Mouse (Mus musculus): ENCODE results near the gene Mnd1.

Mnd1 gene

GRCm38 (mm10) chr3:84157559-84158350, 2.2 kb upstream of the Mnd1 start:
- no peak for DNase-seq

- no peak for DNase-seq
Observed at GRCm38 (mm10) chr3:84157011-84157410, 1.4 kb upstream of the Mnd1 start.

GRCm38 (mm10) chr3:84156105-84156504, 519 bp upstream of the Mnd1 start:
- DNase-seq, result no peak

- DNase-seq, result no peak
Observed at GRCm38 (mm10) chr3:84155146-84155545, 440 bp downstream of the Mnd1 start.

- no peak for DNase-seq
Observed at GRCm38 (mm10) chr3:84154721-84155141, 855 bp downstream of the Mnd1 start.

- DNase-seq, result no peak
Observed at GRCm38 (mm10) chr3:84149831-84150230, 5.8 kb downstream of the Mnd1 start.

GRCm38 (mm10) chr3:84140947-84141346, 14.6 kb downstream of the Mnd1 start:
- DNase-seq, result no peak

GRCm38 (mm10) chr3:84136509-84136908, 19.1 kb downstream of the Mnd1 start:
- DNase-seq, result no peak

- no peak for DNase-seq
Observed at GRCm38 (mm10) chr3:84135933-84136332, 19.7 kb downstream of the Mnd1 start.

- DNase-seq, result peak; percentile 37 to 54
Observed at GRCm38 (mm10) chr3:84135387-84135786, 20.2 kb downstream of the Mnd1 start.

GRCm38 (mm10) chr3:84131369-84131768, 24.2 kb downstream of the Mnd1 start:
- no peak for DNase-seq

GRCm38 (mm10) chr3:84130776-84131175, 24.8 kb downstream of the Mnd1 start:
- no peak for DNase-seq

GRCm38 (mm10) chr3:84128871-84129870, 26.4 kb downstream of the Mnd1 start:
- no peak for DNase-seq

- DNase-seq, result no peak
Observed at GRCm38 (mm10) chr3:84127431-84127830, 28.2 kb downstream of the Mnd1 start.

GRCm38 (mm10) chr3:84126721-84127120, 28.9 kb downstream of the Mnd1 start:
- DNase-seq, result no peak

GRCm38 (mm10) chr3:84125704-84126289, 29.8 kb downstream of the Mnd1 start:
- DNase-seq, result no peak

- DNase-seq, result peak in 1 of 2 experiments; percentile 48
Observed at GRCm38 (mm10) chr3:84123461-84123860, 32.1 kb downstream of the Mnd1 start.

GRCm38 (mm10) chr3:84118718-84119117, 36.9 kb downstream of the Mnd1 start:
- DNase-seq, result no peak

GRCm38 (mm10) chr3:84118178-84118577, 37.4 kb downstream of the Mnd1 start:
- no peak for DNase-seq

- DNase-seq, result no peak
Observed at GRCm38 (mm10) chr3:84108614-84109013, 47.0 kb downstream of the Mnd1 start.

- peak; percentile 17 to 64 for DNase-seq
Observed at GRCm38 (mm10) chr3:84106106-84106505, 49.5 kb downstream of the Mnd1 start.

- DNase-seq, result no peak
Observed at GRCm38 (mm10) chr3:84103536-84103935, 52.0 kb downstream of the Mnd1 start.

GRCm38 (mm10) chr3:84092875-84093274, 62.7 kb downstream of the Mnd1 start:
- no peak for DNase-seq
